Mouse (Mus musculus) intestine, postnatal 0 days (tissue): Measurements from ENCODE around the gene Cdyl. TPM values are rescaled to one million over a fixed set of nuclear protein-coding genes. Genes with fewer than 3 reads are reported as not detected.
A peak's percentile ranks its signal among the peaks of the same experiment; 100 is the strongest.
"Not testable (repeated sequence)": the region's sequence is repeated elsewhere in the genome, so short reads cannot be mapped to it uniquely, and the experiment has no call there.

Source experiments
- ATAC-seq: fragments of 200-750 bp; cut with Nextera tagmentation; 2 replicates; pipeline ENCODE4 v1.8.0; 2017; ENCODE audit warnings: mild to moderate bottlenecking, moderate TSS enrichment, moderate library complexity
- H3K27ac ChIP-seq: fragments of 300-500 bp; sonication (generic); 2 replicates; pipeline ENCODE4 v1.5.1; 2014; ENCODE audit warnings: mild to moderate bottlenecking, low read depth, low read length, moderate library complexity
- H3K27me3 ChIP-seq: fragments of 300-500 bp; sonication (generic); replicated peaks from 2 replicates; pipeline ENCODE4 v1.6.1; 2014; ENCODE audit warnings: low read length, mixed read lengths; ENCODE audit not compliant: control insufficient read depth, insufficient read depth
- H3K36me3 ChIP-seq: fragments of 300-500 bp; sonication (generic); 2 replicates; pipeline ENCODE4 v1.6.1; 2014; ENCODE audit warnings: mild to moderate bottlenecking, moderate library complexity; ENCODE audit not compliant: control insufficient read depth, insufficient read depth
- H3K4me1 ChIP-seq: fragments of 300-500 bp; sonication (generic); replicated peaks from 2 replicates; pipeline ENCODE4 v1.6.1; 2014; ENCODE audit warnings: antibody characterized with exemption, low read length, mixed read lengths; ENCODE audit not compliant: control insufficient read depth, insufficient read depth
- H3K4me2 ChIP-seq: fragments of 300-500 bp; sonication (generic); replicated peaks from 2 replicates; pipeline ENCODE4 v1.6.1; 2014; ENCODE audit warnings: low read depth, mild to moderate bottlenecking, moderate library complexity
- H3K4me3 ChIP-seq: fragments of 300-500 bp; sonication (generic); 2 replicates; pipeline ENCODE4 v1.5.1; 2014; ENCODE audit warnings: low read depth, low read length
- H3K9ac ChIP-seq: fragments of 300-500 bp; sonication (generic); 2 replicates; pipeline ENCODE4 v1.6.1; 2014; ENCODE audit warnings: mild to moderate bottlenecking, low read depth, low read length
- H3K9me3 ChIP-seq: fragments of 300-500 bp; sonication (generic); 2 replicates; pipeline ENCODE4 v1.6.1; 2016; ENCODE audit warnings: mixed run types; ENCODE audit not compliant: control insufficient read depth
- CTCF ChIP-seq: sonication (generic); IDR thresholded peaks from 2 replicates; pipeline ENCODE4 v1.5.1; 2016; ENCODE audit warnings: low read depth, mild to moderate bottlenecking, control low read depth, antibody characterized with exemption, moderate library complexity
- WGBS: fragments of 180-500 bp; shearing (Covaris S2); extraction: QIAGEN DNeasy Blood & Tissue Kit; methylation state at CpG from one replicate; pipeline ENCODE4 v1.1.7; 2014; 5-methylcytosine and 5-hydroxymethylcytosine counted together
- polyA plus RNA-seq: library from polyadenylated mRNA; unstranded; fragments of >200 nt; fragmentation: Nextera tagmentation; extraction: Ambion mirVana; gene quantifications from 2 replicates; pipeline ENCODE4 v1.2.1, GENCODE M21; 2015

Cdyl gene
- polyA plus RNA-seq, 1 experiment from 2014 or later = 6.4 TPM

DNA sequence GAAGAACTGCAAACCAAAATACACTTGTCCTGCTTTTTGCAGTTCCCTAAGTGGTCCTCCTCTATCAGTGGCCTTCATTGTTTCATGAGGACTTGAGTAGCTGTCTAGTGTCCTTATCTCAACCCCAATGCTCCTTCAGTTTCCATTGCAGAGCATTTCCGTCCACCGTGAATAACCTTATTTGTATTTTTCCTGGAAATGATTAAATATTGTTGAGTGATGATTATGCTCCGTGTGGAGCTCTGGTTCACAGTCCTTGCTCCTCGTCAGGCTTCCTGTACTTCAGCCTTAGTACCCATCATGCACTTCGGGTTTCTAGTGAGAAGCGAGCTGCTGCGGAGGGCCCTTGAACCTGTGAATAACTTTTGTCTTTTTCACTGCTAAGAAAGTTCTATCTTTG, 176.0 kb downstream of the Cdyl start:
- no peaks in the 10 kb centered on the region for H3K9me3 ChIP-seq
- TF ChIP-seq CTCF = no peak
- 0 out of 2 replicates have a peak, but pooled peaks have one; percentile 28 for ATAC-seq
- H3K4me1 ChIP-seq = no peaks in the 10 kb centered on the region
- H3K36me3 ChIP-seq = peaks cover 3% of the 10 kb centered on the region; the same call in 1 of the 2 replicates
- 68% methylated on average over 7 of the region's 7 CpGs for WGBS
- no peaks in the 10 kb centered on the region for H3K27me3 ChIP-seq
- no peak overlapping the region for H3K4me3 ChIP-seq
- no peak overlapping the region for H3K27ac ChIP-seq
- H3K4me2 ChIP-seq = no peak overlapping the region
- no peak overlapping the region for H3K9ac ChIP-seq

DNA sequence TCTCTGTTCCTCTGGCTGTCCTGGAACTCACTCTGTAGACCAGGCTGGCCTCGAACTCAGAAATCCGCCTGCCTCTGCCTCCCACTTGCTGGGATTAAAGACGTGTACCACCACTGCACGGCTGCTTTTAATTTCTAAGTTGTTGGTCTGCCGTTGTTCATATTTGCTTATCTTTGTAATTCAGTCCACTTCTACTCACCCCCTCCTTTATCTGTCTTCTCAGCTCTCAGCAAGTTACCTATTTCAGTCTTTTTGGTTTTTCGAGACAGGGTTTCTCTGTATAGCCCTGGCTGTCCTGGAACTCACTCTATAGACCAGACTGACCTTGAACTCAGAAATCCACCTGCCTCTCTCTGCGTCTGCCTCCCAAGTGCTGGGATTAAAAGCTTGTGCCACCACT, 176.9 kb downstream of the Cdyl start:
- 94% methylated on average over 7 of the region's 7 CpGs for WGBS
- not testable (repeated sequence) for H3K4me3 ChIP-seq, H3K4me2 ChIP-seq, H3K4me1 ChIP-seq, H3K9me3 ChIP-seq, H3K27ac ChIP-seq, H3K27me3 ChIP-seq, H3K9ac ChIP-seq, ATAC-seq
- H3K36me3 ChIP-seq = peaks cover 10% of the 10 kb centered on the region; the same call in 1 of the 2 replicates

DNA sequence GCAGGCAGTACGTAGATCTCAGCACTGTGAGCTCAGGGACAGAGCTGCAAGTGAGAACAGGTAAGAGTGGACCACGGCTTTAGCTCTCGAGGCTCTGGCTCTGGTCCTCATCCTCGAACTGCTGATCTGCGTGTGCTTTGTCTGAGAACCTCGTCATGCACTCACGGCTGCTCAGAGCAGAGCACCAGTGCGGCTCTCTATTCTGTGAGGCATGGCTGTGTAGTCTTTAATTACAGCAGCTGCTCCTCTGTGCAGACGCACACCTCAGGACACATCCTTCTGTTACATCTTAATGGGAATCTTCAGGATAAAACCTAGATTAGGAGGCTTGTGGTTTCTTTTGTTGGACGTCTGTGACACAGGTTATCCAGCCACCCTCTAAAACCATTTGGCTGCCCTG, 180.5 kb downstream of the Cdyl start:
- Histone ChIP-seq H3K9ac (no peak overlapping the region), H3K27me3 (no peaks in the 10 kb centered on the region), H3K4me1 (no peaks in the 10 kb centered on the region), H3K4me2 (no peak overlapping the region), H3K9me3 (no peaks in the 10 kb centered on the region), H3K36me3 (peaks cover 10% of the 10 kb centered on the region; the same call in 1 of the 2 replicates), H3K4me3 (no peak overlapping the region), H3K27ac (no peak overlapping the region)
- TF ChIP-seq CTCF = no peak
- no peak for ATAC-seq
- 87% methylated on average over 10 of the region's 10 CpGs for WGBS

DNA sequence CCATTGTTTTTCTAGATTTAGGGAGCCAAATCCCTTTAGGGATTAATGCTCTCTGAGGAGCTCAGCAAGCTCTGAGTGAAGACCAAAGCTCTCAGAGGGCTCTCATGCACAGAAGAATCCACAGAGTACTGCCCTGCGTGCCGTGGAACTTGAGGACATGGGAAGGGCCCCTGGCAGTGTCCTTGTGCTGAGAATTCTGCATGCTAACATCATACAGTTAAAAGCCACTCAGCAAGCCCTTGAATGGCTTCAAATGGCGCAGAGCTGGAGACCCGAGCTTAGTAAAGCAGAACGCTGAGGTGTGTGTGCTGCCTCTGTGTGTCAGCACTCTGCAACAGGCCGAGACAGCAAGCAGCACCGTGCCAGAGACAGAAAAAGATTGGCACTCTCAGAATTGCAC, 183.8 kb downstream of the Cdyl start:
- TF ChIP-seq CTCF = no peak
- Histone ChIP-seq H3K36me3 (peaks cover 10% of the 10 kb centered on the region; the same call in 1 of the 2 replicates), H3K4me2 (no peak overlapping the region), H3K27me3 (no peaks in the 10 kb centered on the region), H3K9ac (no peak overlapping the region), H3K4me1 (no peaks in the 10 kb centered on the region), H3K9me3 (no peaks in the 10 kb centered on the region), H3K27ac (no peak overlapping the region), H3K4me3 (no peak overlapping the region)
- 80% methylated on average over 7 of the region's 7 CpGs for WGBS
- ATAC-seq = no peak

DNA sequence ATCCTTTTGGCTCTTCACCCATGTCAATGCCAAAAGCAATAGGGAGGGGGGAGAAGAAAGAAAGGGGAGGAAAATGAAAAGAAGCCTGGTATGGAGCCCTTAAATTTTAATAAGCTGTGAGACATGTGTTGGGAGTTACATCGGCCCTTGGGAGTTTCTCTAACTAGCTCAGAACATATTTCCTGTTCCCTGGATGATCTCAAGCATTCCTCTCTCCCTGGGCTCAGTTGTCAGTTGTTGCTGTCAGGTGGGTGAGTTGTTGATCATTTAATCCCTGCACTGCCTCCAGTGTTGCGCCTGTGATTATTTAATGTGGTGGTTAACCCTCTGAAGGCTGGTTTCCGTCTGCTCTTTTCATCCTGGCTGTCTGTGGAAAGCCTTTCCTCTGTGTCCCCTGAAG, 185.7 kb downstream of the Cdyl start:
- WGBS = 76% methylated on average over 3 of the region's 3 CpGs
- peaks cover 10% of the 10 kb centered on the region; the same call in 1 of the 2 replicates for H3K36me3 ChIP-seq
- no peaks in the 10 kb centered on the region for H3K9me3 ChIP-seq
- peaks cover 2% of the 10 kb centered on the region; the same call in 1 of the 2 replicates for H3K4me1 ChIP-seq
- H3K4me2 ChIP-seq = no peak overlapping the region
- no peak overlapping the region for H3K9ac ChIP-seq
- H3K4me3 ChIP-seq = no peak overlapping the region
- no peak overlapping the region for H3K27ac ChIP-seq
- ATAC-seq = no peak
- no peak for TF ChIP-seq CTCF
- H3K27me3 ChIP-seq = no peaks in the 10 kb centered on the region

DNA sequence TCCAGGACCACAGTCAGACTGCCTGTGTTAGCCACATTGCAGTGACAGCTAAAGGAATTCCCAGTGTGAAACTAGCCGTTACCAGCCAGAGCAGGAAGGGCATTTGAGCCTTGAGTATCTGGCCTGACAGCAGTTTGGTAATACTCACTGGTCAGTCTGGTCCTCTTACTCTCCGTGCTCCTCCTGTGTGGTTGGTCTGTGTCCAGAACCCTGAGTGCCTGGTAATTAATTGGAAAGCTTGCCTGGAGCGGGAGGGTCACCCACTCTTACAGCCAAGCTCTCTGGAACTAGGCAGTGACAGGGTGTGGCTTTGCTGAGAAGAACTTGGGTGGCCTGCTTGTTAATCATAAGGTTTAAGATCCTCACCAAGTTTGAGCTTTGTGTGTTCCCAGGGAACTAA, 189.1 kb downstream of the Cdyl start:
- H3K9me3 ChIP-seq = no peaks in the 10 kb centered on the region
- no peak overlapping the region for H3K4me2 ChIP-seq
- no peak for ATAC-seq
- H3K27ac ChIP-seq = no peak overlapping the region
- no peak for TF ChIP-seq CTCF
- 47% methylated on average over 3 of the region's 3 CpGs for WGBS
- peaks cover 2% of the 10 kb centered on the region for H3K4me1 ChIP-seq
- no peak overlapping the region for H3K4me3 ChIP-seq
- H3K9ac ChIP-seq = no peak overlapping the region
- H3K27me3 ChIP-seq = no peaks in the 10 kb centered on the region
- H3K36me3 ChIP-seq = no peaks in the 10 kb centered on the region

DNA sequence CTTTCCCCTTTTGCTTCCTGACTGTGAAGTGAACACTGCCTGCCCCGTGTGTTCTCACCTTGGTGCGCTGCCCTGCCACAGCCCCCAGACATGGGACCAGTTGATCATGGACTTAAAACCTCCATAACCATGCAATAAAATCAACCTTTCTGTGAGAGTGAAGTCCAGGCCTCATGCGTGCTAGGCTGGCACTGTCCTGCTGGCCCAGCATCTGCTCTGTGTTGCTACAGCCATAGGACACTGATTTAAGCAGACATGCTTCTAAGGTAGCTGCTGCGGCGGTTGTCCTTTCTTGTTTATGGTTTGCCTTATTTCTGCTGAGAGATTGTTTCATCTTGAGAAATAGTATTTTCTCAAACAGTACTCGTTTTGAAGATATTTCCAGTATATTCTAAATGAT, 191.9 kb downstream of the Cdyl start:
- Histone ChIP-seq H3K27ac (no peak overlapping the region), H3K9ac (no peak overlapping the region), H3K36me3 (no peaks in the 10 kb centered on the region), H3K27me3 (no peaks in the 10 kb centered on the region), H3K4me3 (no peak overlapping the region), H3K9me3 (no peaks in the 10 kb centered on the region), H3K4me1 (peaks cover 2% of the 10 kb centered on the region), H3K4me2 (no peak overlapping the region)
- ATAC-seq = no peak
- TF ChIP-seq CTCF = no peak
- WGBS = 91% methylated on average over 6 of the region's 6 CpGs
